Mouse (Mus musculus) yolk sac, embryonic 10.5 days (tissue): ENCODE data around the gene Eif4e1b.
"Not testable (repeated sequence)": the region's sequence is repeated elsewhere in the genome, so short reads cannot be mapped to it uniquely, and the experiment has no call there.

Experiments
- DNase-seq: peaks from one replicate; pipeline ENCODE4 v3.0.0-alpha.2; 2017; ENCODE audit warnings: low spot score

Eif4e1b gene

DNA sequence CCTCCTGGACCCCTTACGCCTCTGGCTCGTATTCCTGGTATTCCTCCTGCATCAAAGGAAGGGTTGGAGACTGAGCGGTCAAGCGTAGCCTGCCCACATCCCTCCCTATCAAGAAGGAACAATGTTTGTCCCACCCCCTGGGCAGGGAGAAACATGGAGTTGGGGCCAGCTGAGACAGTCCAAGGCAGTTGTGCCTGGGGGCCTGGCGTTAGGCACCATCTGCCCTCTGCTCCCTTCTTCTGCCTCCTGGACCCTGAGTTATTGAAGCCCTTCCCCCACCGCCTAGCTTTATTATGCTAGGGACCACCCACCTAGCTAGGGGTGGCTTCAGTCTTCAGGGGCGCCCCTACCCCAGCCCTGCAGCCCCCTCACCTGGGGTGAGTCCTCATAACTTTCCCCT is 24.3 kb upstream of the Eif4e1b start:
- no peak for DNase-seq

- no peak for DNase-seq
These were observed 23.5 kb upstream of the Eif4e1b start for GRCm38 (mm10) chr13:54760164-54760795.

DNA sequence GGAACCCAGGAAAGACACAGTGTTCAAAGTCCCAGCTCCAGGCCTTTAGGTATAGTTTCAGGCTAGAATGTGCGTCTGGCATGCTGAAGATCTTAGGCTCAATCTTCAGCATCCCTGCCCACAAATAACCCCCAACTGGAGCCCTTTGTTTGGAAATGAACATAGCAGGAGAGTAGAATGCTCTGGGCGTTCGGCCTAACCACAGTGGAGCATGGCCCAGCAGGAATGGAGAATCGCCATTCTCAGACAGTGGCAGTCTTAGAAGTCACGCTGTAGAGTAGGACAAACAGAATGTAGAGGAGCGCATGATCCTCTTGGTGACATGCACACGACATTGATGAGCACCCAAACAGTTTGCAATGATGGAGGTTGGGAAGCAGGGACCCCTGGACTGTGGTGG is 22.9 kb upstream of the Eif4e1b start:
- DNase-seq = no peak

DNA sequence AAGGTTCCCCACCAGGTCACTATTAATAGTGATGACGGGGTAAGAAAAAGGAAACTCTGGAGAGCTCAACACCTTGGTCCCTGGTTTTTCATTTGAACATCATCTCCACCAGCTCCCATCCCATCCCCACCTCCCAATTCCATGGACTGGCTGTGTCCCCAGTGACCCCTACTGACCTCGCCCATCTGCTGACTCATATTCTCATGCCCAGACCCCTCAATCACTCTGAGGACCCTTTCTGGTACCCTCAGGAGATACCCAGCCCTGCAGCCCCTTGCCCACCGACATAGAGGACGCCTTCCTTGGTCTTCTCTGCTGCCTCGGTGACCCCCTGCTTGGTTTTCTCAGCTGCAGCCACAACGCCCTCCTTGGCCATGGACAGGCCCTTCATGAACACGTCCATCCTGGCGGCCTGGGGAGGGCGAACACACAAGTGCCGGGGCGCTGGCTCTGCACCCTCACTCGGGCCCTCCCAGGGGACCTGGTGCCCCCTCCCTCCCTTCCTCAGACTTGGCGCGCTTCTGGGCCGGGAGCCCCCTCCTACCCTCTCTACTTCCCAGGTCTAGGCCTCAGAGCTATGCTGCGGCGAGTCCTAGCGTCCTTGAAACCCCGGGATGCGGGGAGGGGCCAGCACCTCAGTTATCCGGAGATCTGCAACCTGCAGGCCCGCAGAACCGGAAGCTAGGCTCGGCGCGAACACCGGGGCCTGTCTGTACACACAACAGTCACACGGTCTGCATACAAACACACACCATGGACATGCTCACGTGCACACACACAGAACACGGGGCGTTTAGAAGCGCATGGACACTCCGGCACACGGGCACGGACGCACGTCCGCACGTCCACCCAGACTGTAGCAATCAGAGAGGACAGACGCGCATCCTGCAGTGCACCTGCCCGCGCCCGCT is 18.3 kb upstream of the Eif4e1b start:
- no peak for DNase-seq

DNA sequence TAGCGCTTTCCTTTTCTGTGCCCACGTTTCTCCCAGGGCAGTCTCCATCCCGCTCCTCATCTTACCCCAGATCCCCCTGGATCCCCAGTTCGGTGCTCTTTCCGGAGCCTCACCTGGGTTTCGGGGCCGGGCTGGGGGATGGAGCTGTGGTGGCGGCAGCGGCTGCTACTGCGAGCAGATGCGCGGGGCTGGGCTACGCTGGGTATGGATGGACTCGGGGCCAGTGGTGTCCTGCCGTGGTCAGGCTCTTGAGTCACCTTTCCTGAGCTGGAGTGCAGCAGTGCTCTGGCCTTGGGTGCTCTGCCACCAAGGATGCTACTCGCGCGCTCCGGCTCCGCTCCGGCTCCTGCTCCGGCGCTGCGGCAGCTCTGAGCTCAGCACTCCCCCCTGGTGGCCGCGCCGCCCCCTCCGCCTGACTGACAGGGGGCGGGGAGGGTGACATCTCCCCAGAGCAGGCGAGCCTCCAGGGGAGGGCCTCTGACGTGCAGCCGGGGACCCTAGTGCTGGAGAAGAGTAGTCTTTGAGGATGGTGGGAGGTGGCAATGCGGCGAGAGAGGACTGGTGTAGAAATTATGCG is 17.5 kb upstream of the Eif4e1b start, which contains the start of gene Sncb:
Sncb (minus strand) TSS at position 404 of the 577 bp plus-strand sequence.
- no peak for DNase-seq

DNA sequence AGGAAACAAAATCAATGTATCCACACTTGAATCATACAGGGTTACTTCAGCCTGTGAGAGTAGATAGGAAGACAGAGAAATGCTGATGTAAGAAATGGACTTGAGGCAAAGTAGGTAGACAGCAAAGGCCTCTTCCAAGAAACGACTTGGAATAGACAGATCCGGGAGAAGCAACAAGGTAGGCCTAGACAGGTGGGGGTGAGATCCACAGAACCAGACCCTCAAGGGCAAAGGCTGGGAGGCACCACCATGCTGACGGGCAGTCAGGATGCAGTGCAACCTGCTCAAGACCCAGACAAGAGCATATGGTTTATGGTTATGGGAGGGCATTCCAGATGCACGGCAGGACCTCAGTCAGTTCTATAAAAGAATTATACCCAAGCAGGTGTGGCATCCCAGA is 16.8 kb upstream of the Eif4e1b start:
- DNase-seq = no peak

GRCm38 (mm10) chr13:54780592-54780991 is 3.2 kb upstream of the Eif4e1b start:
- no peak for DNase-seq

GRCm38 (mm10) chr13:54781086-54781485 is 2.7 kb upstream of the Eif4e1b start:
- DNase-seq = no peak

DNA sequence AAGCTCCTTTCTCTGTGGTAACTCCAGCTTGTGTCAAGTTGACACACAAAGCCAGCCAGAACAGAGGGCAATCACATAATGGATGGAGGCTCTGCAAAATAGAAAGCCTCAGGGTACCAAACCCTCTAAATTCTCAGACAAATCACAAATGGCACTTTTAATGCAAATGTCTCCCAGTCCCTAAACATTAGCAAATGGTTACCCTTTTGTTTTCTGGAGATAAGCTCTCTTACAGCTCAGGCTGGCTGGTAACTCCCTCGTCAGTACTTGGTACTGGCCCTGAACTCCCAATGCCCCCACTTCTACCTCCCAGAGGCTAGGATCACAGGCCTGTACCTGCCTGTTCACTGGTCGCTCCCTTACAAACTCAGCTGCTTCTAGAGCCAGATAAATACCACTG is 563 bp upstream of the Eif4e1b start:
- no peak for DNase-seq

GRCm38 (mm10) chr13:54787591-54787990 is 3.8 kb downstream of the Eif4e1b start:
- not testable (repeated sequence) for DNase-seq

- DNase-seq = peak; percentile 95
These were observed 5.2 kb downstream of the Eif4e1b start, which contains the start of gene Tspan17 for GRCm38 (mm10) chr13:54788740-54789560. Gene Tspan17, plus strand, starts transcription at chr13:54789377.

DNA sequence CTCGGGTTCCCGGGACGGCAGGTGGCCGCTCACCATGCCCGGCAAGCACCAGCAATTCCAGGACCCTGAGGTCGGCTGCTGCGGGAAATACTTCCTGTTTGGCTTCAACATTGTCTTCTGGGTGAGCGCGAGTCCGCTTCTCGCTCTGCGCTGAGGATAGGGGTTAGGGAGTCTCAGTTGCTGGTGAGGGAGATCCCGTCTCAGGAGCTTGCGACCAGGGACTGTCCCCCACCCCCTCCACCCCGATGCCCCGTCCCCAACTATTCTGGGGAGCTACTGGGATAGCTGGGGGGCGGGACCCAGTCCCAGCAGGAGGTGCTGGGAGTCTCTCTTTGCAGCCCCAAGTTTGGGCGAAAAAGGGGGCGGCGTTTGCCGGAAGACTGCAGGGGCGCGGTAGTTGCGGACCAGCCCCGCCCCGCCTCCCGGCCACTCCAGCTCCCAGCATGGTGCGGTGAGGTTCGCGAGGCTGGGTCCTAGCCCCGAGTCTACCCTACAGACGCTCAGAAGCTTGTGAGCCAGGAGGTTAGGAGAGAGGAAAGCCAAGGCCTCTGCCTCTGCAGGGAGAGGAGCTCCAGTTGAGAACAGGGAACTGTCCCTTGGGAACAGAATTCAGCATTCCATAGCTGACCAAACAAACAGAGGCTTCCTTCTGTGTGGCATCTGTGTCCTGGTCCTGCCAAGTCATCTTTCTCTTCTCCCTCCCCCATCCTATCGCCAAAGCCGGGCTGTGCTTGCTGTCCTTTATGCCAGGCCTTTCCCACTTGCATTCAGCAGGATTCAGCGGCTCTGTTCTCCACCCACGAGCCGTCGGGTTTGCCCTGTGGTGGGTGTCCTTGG is 6.0 kb downstream of the Eif4e1b start:
- no peak for DNase-seq

GRCm38 (mm10) chr13:54792259-54793230 is 8.7 kb downstream of the Eif4e1b start:
- no peak for DNase-seq

DNA sequence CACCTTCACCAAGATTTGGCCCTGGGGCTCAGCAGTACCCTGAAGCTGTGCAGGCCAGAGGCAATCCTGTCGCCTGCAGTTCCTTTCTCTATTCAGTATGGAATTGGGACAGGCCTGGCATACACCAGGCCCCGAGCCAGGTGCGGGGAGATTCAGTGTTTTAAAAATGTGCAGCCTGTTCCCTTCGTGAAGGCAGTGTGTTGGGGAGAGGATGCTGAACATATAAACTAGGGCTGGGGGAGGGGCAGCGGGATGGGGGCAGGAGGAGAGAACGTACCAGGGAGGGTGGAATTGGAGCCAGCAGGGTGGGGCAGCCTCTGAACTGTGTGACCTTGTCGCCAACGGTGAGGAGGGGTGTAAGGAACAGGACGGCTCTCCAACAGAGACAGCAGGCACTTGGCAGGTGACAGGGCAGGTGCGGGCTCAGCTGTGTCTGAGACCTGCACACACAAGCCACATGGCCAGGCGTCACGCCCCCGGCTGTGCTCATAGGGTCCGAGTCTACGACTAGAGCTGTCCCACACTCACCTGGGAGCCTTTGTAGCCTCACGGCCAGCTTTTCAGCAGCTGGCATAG is 10.3 kb downstream of the Eif4e1b start:
- DNase-seq = no peak

DNA sequence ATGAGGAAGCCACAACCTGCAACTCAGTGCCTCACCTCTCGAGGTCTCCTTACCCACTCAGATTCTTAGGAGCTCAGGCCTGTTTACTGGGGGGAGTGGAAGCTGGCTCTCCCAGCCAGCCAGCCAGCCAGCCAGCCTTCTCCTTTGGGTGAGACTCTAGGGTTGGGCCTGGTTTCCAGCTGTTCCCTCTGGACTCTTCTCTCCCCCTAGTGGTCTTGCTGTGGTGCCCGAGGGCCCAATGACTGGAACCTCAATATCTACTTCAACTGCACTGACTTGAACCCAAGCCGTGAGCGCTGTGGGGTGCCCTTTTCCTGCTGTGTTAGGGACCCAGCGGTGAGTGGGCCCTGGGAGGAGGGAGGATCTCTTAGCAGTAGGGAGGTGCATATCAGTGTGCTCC is 11.0 kb downstream of the Eif4e1b start:
- no peak for DNase-seq

GRCm38 (mm10) chr13:54797356-54797755 is 13.6 kb downstream of the Eif4e1b start:
- no peak for DNase-seq

GRCm38 (mm10) chr13:54797861-54798643 is 14.3 kb downstream of the Eif4e1b start:
- DNase-seq = no peak

DNA sequence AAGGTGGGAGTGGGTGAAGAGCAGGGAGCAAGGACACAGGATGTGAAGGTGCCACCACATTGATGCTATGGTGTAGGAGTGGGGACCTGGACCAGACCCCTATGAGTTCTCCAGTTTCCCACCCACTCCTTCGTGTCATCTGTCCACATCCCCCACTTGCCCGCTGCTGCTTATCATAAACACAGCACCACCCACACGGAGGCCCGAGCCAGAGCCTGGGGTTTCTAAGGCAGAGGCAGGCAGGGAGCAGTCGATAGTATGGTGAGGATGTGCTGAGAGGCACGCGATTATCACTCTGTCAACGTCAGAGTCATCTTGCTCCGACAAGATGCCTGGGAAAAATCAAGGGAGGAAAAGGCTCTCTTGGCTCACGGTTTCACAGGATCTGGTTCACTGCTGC is 14.9 kb downstream of the Eif4e1b start:
- DNase-seq = no peak

GRCm38 (mm10) chr13:54799701-54800100 is 15.9 kb downstream of the Eif4e1b start:
- DNase-seq = peak; percentile 33
